Mouse (Mus musculus) ES-Bruce4 (cell line): ENCODE data around the gene Myo5c.

ENCODE experiments used
- CTCF ChIP-seq: IDR thresholded peaks from one replicate; pipeline ENCODE4 v1.8.1; 2011; ENCODE audit warnings: low read depth, low read length
- EP300 ChIP-seq: IDR thresholded peaks from 2 replicates; pipeline ENCODE4 v1.6.1; 2011; ENCODE audit warnings: low read depth, low read length; ENCODE audit not compliant: insufficient read depth
- POLR2A ChIP-seq: IDR thresholded peaks from one replicate; pipeline ENCODE4 v1.8.1; 2011; ENCODE audit warnings: low read length; ENCODE audit not compliant: insufficient read depth

GRCm38 (mm10) chr9:75274486-75274885 is 42.7 kb downstream of the Myo5c start:
- TF ChIP-seq CTCF: no peak
- TF ChIP-seq POLR2A: no peak
- no peak for TF ChIP-seq EP300
